Mouse (Mus musculus) myocyte (in vitro differentiated cells): ENCODE data around the gene Rpain.

Experiments
- CEBPB ChIP-seq: IDR thresholded peaks from 2 replicates; pipeline ENCODE4 v1.6.1; 2011; ENCODE audit warnings: mild to moderate bottlenecking, moderate library complexity; ENCODE audit not compliant: poor library complexity, insufficient read depth, severe bottlenecking
- MAX ChIP-seq: IDR thresholded peaks from one replicate; pipeline ENCODE4 v1.6.1; 2011; ENCODE audit warnings: low read depth, mild to moderate bottlenecking, control low read depth
- MYOG ChIP-seq, 3 experiments: IDR thresholded peaks; one replicate each; pipeline ENCODE4 v1.6.1; 2011; ENCODE audit warnings: control low read depth in 2 of 3, low read depth in 2 of 3, mild to moderate bottlenecking in 2 of 3; ENCODE audit not compliant: insufficient read length in 2 of 3, control insufficient read depth in 1 of 3, insufficient read depth in 1 of 3
- POLR2A ChIP-seq: IDR thresholded peaks from one replicate; pipeline ENCODE4 v1.6.1; 2011; ENCODE audit warnings: low read depth, mild to moderate bottlenecking, control low read depth, moderate library complexity; ENCODE audit not compliant: insufficient read length
- POLR2AphosphoS2 ChIP-seq: IDR thresholded peaks from one replicate; pipeline ENCODE4 v1.6.1; 2011; ENCODE audit warnings: low read depth, control low read depth; ENCODE audit not compliant: insufficient read length
- TCF12 ChIP-seq: IDR thresholded peaks from one replicate; pipeline ENCODE4 v1.6.1; 2011; ENCODE audit warnings: mild to moderate bottlenecking, control low read depth; ENCODE audit not compliant: poor library complexity, insufficient read depth, severe bottlenecking

DNA sequence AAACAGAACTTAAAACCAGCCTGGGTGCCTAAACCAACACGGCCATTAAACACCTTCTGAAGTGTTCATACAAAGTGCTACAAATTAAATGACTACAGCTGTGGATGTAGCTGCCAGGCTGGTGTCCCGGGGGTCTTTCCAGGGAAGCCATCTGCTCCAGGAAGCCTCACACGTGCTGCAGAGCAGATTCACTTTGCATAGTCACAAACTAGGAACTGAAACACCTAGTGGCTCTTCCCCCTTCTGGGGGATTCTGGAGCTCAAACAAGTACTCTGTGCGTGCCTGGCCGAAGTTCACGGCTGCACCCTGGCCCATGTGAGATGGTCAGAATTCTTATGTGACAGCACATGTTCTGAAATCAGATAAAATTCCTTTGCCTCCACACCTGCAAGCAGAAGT is 10.2 kb downstream of the Rpain start:
- TF ChIP-seq POLR2A, result no peak
- TF ChIP-seq TCF12, result no peak
- TF ChIP-seq MAX, result no peak
- no peak for TF ChIP-seq CEBPB
- no peak for TF ChIP-seq MYOG (IDR thresholded peaks at IDR 0.05; ENCODE audit: control insufficient read depth in 1 of 3, insufficient read depth in 1 of 3, insufficient read length in 2 of 3, low read depth in 2 of 3)
- TF ChIP-seq POLR2AphosphoS2, result no peak
